9 mouse cellular contexts compared by ENCODE assay signal in the genomic region with DNA sequence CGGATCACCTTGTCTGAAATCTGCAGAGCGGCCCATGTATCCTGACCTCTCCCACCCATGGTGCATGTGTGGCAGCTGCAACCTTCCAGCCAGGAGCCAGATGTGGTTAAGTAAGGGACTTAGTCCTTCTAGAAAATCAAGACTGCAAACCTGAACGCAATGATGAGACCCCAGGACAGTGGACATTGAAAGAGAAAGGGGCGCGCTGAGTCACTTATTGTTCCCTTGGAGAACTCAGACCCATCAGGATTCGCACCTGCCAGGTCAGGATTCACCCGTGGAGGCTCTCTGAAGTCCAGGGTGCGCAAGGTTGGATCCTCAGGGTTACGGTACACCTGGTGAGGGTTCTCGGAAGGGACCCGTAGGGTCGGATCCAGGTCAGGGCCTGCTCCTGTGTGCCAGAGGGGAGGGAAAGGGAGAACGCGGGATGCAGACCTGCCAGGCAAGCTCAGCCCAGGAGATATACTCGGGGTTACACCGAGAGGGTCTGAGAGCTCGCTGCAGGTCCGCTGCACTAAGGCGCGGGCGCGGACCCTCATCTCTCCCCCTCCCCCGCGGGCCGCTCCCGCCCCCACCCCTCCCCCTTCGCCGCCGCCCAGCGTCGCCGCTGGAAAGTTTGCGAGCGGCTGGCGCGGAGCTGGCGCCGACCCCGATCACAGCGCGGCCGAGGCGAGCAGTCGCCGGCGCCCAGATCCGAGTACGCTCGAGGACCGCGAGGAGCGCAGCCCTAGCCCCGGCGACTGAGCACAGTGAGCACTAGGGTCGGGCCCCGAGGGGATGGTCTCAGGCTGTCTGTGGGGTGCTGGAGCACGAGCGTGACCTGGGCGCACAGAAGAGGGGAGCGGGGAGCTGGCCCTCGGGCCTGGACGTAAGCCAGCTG. TPM values are rescaled to one million over a fixed set of nuclear protein-coding genes. Genes with fewer than 3 reads are reported as not detected.
DNase-seq lines count a peak whose midpoint lies in the region; ATAC-seq lines count a peak whose summit lies in the region.
"Had no signal": no experiment of that assay in that cellular context is flagged by ENCODE, and none has a peak within 500 bp of the region (broad histone marks: within the 10 kb centered on the region; RNA-seq: fewer than 3 reads in every experiment).

A gene (plus strand): TSS at position 615 of the 880 bp plus-strand sequence.

- 7% methylated on average over 58 of the region's 62 CpGs for whole genome bisulfite sequencing in heart, embryonic 14.5 days
- WGBS in embryonic facial prominence, embryonic 11.5 days = 7% methylated on average over 50 of the region's 62 CpGs
- 9% methylated on average over 52 of the region's 62 CpGs for WGBS in intestine, embryonic 14.5 days
- 7% methylated on average over 59 of the region's 62 CpGs for WGBS in midbrain, embryonic 13.5 days

- ATAC-seq in heart, embryonic 14.5 days (ENCODE audit: insufficient number of reproducible peaks, insufficient read depth, low FRiP score, low read depth) = no peak
- ATAC-seq in embryonic facial prominence, embryonic 11.5 days (replicated peaks; ENCODE audit: insufficient number of reproducible peaks, low FRiP score, low TSS enrichment, low read depth) = peak; percentile 63; the same call in 1 of the 2 replicates
- ATAC-seq in intestine, embryonic 14.5 days (replicated peaks; ENCODE audit: low FRiP score, low TSS enrichment, low read depth) = peak; percentile 50
- ATAC-seq in midbrain, embryonic 13.5 days = 0 out of 2 replicates have a peak, but pooled peaks have one; percentile 17

- DNase-seq in heart, adult 18-20 months = no peak
- peak; percentile 52 for DNase-seq in embryonic facial prominence, embryonic 11.5 days (ENCODE audit: low spot score)
- DNase-seq in intestine, embryonic 14.5 days (ENCODE audit: low spot score) = peak; percentile 69
- DNase-seq in thymus, postnatal 0 days (ENCODE audit: low spot score) = no peak
- no peak for DNase-seq in urinary bladder, adult 18-20 months (ENCODE audit: low spot score in 2 of 2)
- no peak for DNase-seq in layer of hippocampus, postnatal 25 days (ENCODE audit: extremely low spot score in 1 of 2, low spot score in 1 of 2)

- peak within 1 kb of the TSS; percentile 41 to 46 for H3K4me3 ChIP-seq in heart, embryonic 14.5 days (ENCODE audit: control insufficient read depth in 1 of 2, insufficient read depth in 1 of 2, low read depth in 1 of 2, low read length in 2 of 2)
- H3K4me3 ChIP-seq in embryonic facial prominence, embryonic 11.5 days (ENCODE audit: low read depth, low read length) = peak within 1 kb of the TSS; percentile 38
- peak within 1 kb of the TSS; percentile 39 for H3K4me3 ChIP-seq in intestine, embryonic 14.5 days (ENCODE audit: low read depth, low read length)
- H3K4me3 ChIP-seq in midbrain, embryonic 13.5 days (replicated peaks) = peak within 1 kb of the TSS; percentile 29

- peak within 1 kb of the TSS; percentile 73 for H3K4me2 ChIP-seq in heart, embryonic 14.5 days (ENCODE audit: low read length)
- H3K4me2 ChIP-seq in embryonic facial prominence, embryonic 11.5 days (ENCODE audit: low read depth, low read length) = peak within 1 kb of the TSS; percentile 76
- H3K4me2 ChIP-seq in intestine, embryonic 14.5 days (ENCODE audit: low read length) = peak within 1 kb of the TSS; percentile 84
- H3K4me2 ChIP-seq in midbrain, embryonic 13.5 days (replicated peaks) = peak within 1 kb of the TSS; percentile 56

- peak within 1 kb of the TSS; percentile 63 for H3K9ac ChIP-seq in heart, embryonic 14.5 days (ENCODE audit: low read length)
- peak within 1 kb of the TSS; percentile 56 for H3K9ac ChIP-seq in embryonic facial prominence, embryonic 11.5 days (replicated peaks; ENCODE audit: low read length)
- H3K9ac ChIP-seq in intestine, embryonic 14.5 days (ENCODE audit: low read length) = peak within 1 kb of the TSS; percentile 41
- H3K9ac ChIP-seq in midbrain, embryonic 13.5 days (replicated peaks) = no peak within 1 kb of the TSS

- H3K27me3 ChIP-seq in heart, embryonic 14.5 days (ENCODE audit: control insufficient read depth, insufficient read depth, low read length) = peaks cover 65% of the 10 kb centered on the region
- peaks cover 45% of the 10 kb centered on the region for H3K27me3 ChIP-seq in embryonic facial prominence, embryonic 11.5 days (ENCODE audit: control insufficient read depth, insufficient read depth, low read length)
- H3K27me3 ChIP-seq in intestine, embryonic 14.5 days (replicated peaks; ENCODE audit: control insufficient read depth, insufficient read depth, low read length) = peaks cover 65% of the 10 kb centered on the region
- peaks cover 70% of the 10 kb centered on the region for H3K27me3 ChIP-seq in midbrain, embryonic 13.5 days

- no peak within 1 kb of the TSS for H3K27ac ChIP-seq in heart, embryonic 14.5 days (replicated peaks in 1 of 2; ENCODE audit: control insufficient read depth in 1 of 2, insufficient read depth in 1 of 2, low read depth in 2 of 2, low read length in 2 of 2)
- no peak within 1 kb of the TSS for H3K27ac ChIP-seq in embryonic facial prominence, embryonic 11.5 days (replicated peaks; ENCODE audit: low read depth, low read length)
- H3K27ac ChIP-seq in intestine, embryonic 14.5 days (ENCODE audit: low read depth) = no peak within 1 kb of the TSS
- no peak within 1 kb of the TSS for H3K27ac ChIP-seq in midbrain, embryonic 13.5 days

- no peaks in the 10 kb centered on the region for H3K36me3 ChIP-seq in heart, embryonic 14.5 days (ENCODE audit: control insufficient read depth, insufficient read depth, low read length)
- H3K36me3 ChIP-seq in embryonic facial prominence, embryonic 11.5 days (replicated peaks; ENCODE audit: control insufficient read depth, insufficient read depth, low read depth, low read length) = no peaks in the 10 kb centered on the region
- no peaks in the 10 kb centered on the region for H3K36me3 ChIP-seq in intestine, embryonic 14.5 days (ENCODE audit: control insufficient read depth, insufficient read depth, low read length)
- no peaks in the 10 kb centered on the region for H3K36me3 ChIP-seq in midbrain, embryonic 13.5 days

- H3K9me3 ChIP-seq in heart, embryonic 14.5 days (ENCODE audit: control insufficient read depth, low read length) = no peaks in the 10 kb centered on the region
- no peaks in the 10 kb centered on the region for H3K9me3 ChIP-seq in embryonic facial prominence, embryonic 11.5 days (replicated peaks; ENCODE audit: control insufficient read depth, low read length)
- H3K9me3 ChIP-seq in intestine, embryonic 14.5 days (ENCODE audit: control insufficient read depth, low read length) = no peaks in the 10 kb centered on the region
- H3K9me3 ChIP-seq in midbrain, embryonic 13.5 days = no peaks in the 10 kb centered on the region

- H3K4me1 ChIP-seq in heart, embryonic 14.5 days (ENCODE audit: control insufficient read depth in 2 of 2, insufficient read depth in 2 of 2, low read length in 2 of 2) = peaks cover 6 to 8% of the 10 kb centered on the region in 2 experiments; a peak in 3 of 4 replicates
- H3K4me1 ChIP-seq in embryonic facial prominence, embryonic 11.5 days (ENCODE audit: control insufficient read depth, insufficient read depth, low read length) = peaks cover 5% of the 10 kb centered on the region
- H3K4me1 ChIP-seq in intestine, embryonic 14.5 days (replicated peaks; ENCODE audit: control insufficient read depth, insufficient read depth, low read length) = peaks cover 2% of the 10 kb centered on the region; the same call in 1 of the 2 replicates
- H3K4me1 ChIP-seq in midbrain, embryonic 13.5 days (replicated peaks) = peaks cover 10% of the 10 kb centered on the region

RNA-seq across cellular contexts. Expression of the gene that starts here (rescaled TPM):
- 2.3 and 2.5 TPM in 2 replicates for polyA plus RNA-seq in heart, embryonic 14.5 days (2014; fragmentation: Nextera tagmentation; extraction: Ambion mirVana)
- under 1 TPM; 0.93 to 0.94 TPM for total RNA-seq in heart, adult 18-20 months (2021)
- polyA plus RNA-seq in embryonic facial prominence, embryonic 11.5 days (2014; fragmentation: Nextera tagmentation; extraction: Ambion mirVana) = 0.43 and 0.91 TPM in 2 replicates
- polyA plus RNA-seq in intestine, embryonic 14.5 days (2014; fragmentation: Nextera tagmentation; extraction: Ambion mirVana) = 0.42 and 0.50 TPM in 2 replicates
- polyA plus RNA-seq in midbrain, embryonic 13.5 days (2015; fragmentation: Nextera tagmentation; extraction: Ambion mirVana) = 0.20 and 0.32 TPM in 2 replicates
- polyA plus RNA-seq in thymus, postnatal 0 days (2015; fragmentation: Nextera tagmentation; extraction: Ambion mirVana) = 0.14 and 0.18 TPM in 2 replicates
- total RNA-seq in layer of hippocampus, postnatal 25 days (2021) = under 1 TPM; 0.15 to 0.19 TPM
- total RNA-seq: hematopoietic stem cell, adult 5-6 weeks had no signal

Comparison
In these comparisons a context has a peak if more than half of its experiments do, and no peak if none do; other contexts are left out.
1. Peak in DNase-seq, ATAC-seq, H3K4me3 ChIP-seq, H3K9ac ChIP-seq and H3K4me2 ChIP-seq in embryonic facial prominence, embryonic 11.5 days; RNA of the gene not detected or under 1 TPM.
2. Peak in DNase-seq, ATAC-seq, H3K4me3 ChIP-seq, H3K9ac ChIP-seq and H3K4me2 ChIP-seq in intestine, embryonic 14.5 days; RNA of the gene not detected or under 1 TPM.
3. Peak in ATAC-seq, H3K4me3 ChIP-seq and H3K4me2 ChIP-seq in midbrain, embryonic 13.5 days; RNA of the gene not detected or under 1 TPM.